Mouse (Mus musculus) layer of hippocampus, postnatal 25 days (tissue): ENCODE measurements around the gene Siae. TPM values are rescaled to one million over a fixed set of nuclear protein-coding genes. Genes with fewer than 3 reads are reported as not detected.
A peak's percentile ranks its signal among the peaks of the same experiment; 100 is the strongest.

ENCODE experiments used
- DNase-seq, 2 experiments: peaks; one replicate each; pipeline ENCODE4 v3.0.0; 2022; ENCODE audit warnings: mixed read lengths in 2 of 2, low spot score in 1 of 2; ENCODE audit errors: extremely low spot score in 1 of 2
- total RNA-seq, 2 experiments: library from RNA; stranded (reverse); gene quantifications; 2 replicates each; pipeline ENCODE4 v1.2.3; 2021

Siae gene
- total RNA-seq, 2 experiments from 2014 or later: 11.7 to 12.3 TPM

DNA sequence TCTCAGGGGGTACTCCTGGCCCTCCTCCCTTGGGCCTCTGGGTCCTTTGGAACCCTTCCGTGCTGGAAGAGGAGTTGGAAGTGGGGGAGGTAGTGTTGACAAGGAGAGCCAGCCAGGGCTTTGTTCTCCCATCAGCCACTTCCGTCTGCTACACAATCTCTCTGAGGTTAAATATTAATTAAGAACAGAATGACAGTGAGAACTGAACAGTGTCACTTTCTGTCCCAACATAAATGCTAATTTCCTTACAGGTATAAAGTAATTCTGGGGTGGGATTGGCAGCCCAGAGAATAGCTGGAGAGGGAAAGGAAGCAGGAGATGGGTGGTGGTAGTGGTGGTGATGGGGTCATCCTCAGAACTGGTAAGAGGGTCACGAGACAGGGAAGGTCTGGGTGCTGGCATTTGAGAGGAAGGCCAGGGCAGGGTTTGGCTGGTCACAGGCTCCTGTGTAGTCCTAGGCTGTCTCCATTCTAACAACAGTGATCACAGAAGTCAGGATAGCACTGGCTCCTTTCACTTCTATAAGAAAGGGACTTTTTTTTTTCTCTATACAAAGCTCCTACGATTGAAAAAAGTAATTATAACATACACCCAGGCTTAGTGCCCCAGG is 13.2 kb downstream of the Siae start:
- no peak for DNase-seq

DNA sequence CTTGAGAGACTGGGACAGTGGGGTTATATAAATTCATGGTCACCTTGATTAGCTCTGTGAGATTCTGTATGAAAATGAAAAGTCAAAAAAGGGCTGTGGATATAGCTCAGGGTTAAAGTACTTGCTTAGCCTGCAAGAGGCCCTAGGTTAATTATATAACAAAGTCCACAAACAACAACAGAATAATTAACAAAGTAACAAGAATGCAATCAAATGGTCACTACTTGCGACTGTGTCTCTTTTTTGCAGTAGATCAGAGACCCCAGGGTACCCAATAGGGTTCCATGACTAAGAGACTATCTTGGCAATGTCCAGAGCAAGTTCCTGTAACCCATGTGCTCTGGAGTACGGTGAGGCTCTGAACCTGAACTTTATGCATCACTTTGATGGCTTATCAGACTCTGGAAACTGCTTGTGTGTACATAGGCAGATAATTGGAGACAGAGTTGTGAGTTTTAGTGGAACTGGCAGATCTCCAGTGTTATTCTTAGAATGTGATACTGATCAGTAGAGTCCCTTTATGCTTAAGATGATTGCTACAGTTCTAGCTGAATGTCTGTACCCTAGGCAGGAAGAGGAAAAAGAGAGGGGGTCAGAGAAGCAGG is 13.8 kb downstream of the Siae start:
- no peak for DNase-seq

DNA sequence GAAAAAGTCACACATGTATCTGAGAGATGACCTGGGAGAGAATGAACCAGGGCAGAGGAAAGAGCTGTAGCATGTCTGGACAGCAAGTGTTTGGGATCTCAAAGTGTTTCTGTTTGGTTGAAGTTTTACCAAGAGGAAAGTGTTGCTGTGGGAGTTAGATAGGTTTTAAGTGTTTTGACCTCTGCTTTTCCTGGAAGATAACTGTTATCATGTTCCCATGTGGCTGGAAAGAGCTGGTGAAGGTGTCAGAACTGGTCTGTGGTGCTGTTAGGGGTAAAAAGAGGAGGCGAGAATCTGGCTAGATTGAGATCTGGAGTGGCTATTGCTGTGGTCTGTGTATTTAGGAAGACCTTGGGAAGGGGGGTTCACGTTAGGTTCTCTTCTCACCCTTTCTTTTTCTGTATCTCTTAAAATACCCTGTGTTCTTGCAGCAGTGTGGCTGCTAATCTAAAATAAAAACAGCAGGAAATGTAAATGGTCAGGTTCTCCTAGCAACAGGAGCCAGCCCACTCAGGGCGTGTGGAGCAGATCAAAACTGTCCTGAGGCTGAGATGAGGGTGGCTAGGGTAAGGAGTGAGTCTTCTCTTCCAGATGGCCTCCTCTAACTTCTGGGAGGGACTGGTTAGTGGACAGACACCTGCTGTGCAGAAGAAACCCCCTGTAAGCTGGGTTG is 16.8 kb downstream of the Siae start:
- no peak for DNase-seq

DNA sequence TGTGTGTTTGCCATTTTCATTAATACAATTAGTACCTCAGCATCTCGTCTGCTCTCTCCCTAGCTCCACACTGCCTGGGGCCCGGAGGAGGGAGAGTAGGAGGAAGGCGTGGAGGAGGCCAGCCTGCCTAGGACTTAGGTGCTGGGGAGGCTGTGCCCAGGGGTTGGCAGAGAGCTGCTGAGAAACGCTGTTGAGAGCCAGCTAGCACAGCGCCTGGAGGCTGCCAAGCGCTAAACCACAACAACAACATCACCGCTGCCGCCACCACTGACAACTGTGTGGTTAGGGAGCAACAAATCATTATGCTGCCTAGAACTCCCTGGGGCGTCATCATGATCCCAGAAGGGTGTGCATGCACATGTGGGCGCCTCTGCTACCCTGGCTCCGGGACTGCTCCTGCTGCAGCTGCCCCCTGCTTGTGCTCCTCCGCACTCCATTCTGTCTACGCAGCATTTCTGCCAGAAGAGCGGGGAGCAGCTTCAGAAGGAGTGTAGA is 21.0 kb downstream of the Siae start:
- peak; percentile 28 to 46 for DNase-seq

DNA sequence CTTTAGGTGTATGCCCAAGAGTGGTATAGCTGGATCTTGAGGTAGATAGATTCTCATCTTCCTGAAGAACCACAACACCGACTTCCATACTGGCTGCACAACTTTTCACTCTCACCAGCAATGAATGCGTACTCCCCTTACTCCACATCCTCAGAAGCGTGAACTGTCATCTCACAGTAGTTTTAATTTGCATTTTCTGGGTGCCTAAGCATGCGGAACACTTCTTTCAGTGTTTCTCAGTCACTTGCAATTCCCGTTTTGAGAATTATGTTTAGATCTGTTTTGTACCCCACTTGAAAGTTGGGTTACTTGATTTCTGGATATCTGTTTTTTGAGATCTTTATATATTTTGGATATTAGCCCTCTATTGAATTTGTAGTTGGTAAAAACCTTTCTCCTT is 28.1 kb downstream of the Siae start:
- DNase-seq: no peak

DNA sequence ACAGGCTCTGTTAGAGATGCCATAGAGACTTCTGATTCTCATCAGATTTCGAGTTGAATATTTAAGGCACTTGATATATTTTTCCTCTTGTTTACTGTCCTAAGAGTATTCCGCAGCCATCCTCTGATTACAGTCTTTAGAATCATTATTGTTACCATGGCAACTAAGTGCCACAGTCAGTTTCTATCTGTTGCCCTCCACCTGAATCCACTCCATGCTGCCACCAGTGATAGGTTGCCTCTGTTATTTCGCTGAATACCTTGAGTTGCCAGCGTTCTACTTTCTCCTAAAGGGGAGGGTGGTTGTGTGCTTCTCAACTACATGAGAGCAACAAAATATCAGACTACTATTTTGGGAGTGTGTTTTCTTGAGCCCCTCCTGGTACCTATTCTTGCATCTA is 31.2 kb downstream of the Siae start:
- DNase-seq: no peak

DNA sequence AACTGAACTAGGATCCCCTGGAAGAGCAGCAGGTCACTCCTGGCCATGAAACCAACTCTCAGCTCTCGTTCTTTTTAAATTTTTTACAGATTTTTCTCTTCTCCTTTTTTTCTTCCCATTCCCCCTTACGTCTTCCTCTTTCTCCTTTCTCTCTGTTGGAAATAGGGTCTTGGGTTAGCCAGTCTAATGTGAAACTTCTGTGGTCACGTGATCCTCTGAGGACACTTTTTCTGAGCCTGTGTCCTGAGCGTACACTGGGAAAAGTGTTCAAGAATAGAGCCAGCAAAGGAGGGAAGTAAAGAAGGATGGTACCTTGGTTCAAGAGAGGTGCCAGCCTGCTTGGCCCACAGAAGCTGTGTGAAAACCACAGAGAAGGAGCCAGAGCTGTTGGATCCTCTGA is 34.9 kb downstream of the Siae start:
- DNase-seq: no peak

DNA sequence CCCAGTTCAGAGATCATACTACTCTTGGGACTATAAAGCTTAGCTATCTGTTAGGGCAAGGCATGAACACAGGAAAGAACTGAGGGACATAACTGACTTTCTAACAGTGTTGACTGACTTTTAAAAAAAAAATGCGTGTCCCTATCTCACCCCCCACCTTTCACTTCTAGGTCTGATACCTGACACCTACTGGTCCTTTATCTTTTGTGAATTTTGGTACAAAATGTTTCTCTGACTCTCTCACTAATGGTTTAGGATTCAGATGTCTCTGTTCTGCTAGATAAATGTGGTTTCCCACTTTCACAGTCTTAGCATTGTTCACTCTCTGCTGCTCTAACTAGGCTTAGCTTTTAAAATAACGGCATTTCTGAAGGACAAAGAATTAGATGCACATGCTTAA is 36.5 kb downstream of the Siae start:
- DNase-seq: no peak

DNA sequence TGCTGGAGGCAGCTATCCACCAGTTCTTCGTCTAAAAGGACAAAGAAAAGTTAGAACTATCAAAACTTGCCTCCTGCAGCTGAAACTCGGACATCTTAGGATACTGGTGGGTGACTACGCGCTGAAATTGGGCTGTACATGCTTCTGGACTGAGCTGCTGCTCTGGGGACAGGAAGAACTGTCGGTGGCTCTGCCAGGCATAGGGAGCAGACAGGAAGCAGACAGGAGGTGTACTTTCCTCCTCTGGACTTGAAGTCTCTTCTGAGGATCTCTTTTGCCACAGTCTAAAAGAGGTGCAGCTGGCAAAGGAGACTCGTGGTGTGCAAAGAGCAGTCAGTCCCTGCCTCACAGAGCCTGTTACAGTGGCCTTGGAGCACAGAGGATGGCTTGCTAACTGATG is 37.1 kb downstream of the Siae start:
- no peak for DNase-seq

DNA sequence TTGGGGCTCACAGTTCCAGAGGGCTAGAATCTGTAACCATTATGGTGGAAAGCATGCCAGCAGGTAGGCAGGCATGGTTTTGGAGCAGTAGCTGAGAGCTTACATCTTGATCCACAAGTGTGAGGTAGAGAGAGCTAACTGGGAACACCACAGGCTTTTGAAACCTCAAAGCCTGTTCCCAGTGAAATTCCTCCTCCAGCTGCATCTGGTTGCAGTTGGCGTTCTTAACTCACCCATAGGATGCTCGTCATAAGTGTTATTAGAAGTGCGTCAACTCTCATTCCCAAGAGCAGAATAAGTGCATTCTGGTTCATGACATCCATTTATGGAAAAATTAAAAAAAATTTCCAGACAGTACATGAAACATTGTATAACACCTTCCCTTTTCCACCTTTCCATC is 38.2 kb downstream of the Siae start:
- no peak for DNase-seq

DNA sequence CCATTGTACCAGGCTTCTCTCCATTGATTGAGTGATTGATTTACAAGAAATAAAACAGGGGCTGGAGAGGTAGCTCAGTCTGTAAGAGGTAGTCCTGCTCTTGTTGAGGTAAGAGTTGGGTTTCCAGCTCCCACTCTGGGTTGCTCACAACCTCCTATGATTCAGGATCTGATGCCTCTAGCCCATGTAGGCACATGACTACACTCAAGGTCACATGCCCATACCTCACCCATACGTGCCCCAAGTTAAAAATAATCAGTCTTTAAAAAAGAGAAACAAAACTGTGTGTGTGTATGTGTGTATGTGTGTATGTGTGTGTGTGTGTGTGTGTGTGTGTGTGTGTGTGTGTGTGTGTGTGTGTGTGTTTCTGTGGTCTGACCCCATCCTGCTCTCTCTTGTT is 40.1 kb downstream of the Siae start:
- no peak for DNase-seq

DNA sequence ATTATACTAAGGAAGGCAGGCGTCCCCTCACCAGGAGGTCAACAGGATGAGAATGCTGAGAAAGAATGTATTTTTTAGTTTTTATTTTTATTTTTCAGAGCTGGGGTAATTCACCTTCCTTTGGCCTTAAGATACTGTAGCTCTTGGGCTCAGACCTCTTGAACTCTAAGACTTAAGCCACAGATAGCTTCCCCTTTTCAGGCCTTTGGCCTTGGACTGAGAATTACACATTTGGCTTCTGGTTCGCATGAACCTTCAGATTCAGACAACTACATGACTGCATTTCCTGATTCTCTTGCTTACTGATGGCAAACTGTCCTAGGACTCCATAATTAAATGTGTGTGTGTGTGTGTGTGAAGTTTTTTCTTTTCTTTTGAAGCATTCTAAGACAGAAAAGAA is 43.1 kb downstream of the Siae start:
- no peak for DNase-seq

DNA sequence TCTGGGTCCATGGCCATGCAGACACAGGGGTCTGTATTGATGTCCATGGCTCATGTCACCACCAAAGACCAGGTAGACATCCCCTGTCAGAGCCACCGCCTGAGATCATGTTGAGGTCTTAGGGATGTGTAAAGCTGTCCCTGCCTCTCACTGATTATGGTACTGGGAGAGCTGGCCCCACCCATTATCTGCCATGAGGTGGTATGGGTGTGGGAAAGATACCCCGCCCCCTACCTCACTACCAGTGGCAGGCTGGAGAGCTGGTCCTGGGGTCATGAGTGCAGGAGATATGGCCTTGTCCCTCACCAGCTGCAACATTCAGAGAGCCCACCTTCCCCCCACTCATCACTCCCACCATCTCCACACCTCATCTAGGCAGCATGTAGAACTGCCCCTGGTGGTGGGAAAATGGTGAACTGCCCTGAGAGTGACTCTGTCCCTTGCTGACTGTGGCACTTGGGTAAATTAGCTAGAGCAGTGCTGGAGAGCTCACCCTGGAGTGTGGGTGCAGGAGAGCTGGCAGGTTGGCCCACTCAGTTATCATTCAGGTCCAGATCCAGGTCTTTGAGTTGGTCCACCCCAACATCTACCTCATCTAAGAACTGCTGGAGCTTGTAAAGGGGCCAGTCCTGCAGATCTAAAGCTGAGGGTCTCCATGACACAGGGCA is 45.2 kb downstream of the Siae start:
- DNase-seq: no peak

DNA sequence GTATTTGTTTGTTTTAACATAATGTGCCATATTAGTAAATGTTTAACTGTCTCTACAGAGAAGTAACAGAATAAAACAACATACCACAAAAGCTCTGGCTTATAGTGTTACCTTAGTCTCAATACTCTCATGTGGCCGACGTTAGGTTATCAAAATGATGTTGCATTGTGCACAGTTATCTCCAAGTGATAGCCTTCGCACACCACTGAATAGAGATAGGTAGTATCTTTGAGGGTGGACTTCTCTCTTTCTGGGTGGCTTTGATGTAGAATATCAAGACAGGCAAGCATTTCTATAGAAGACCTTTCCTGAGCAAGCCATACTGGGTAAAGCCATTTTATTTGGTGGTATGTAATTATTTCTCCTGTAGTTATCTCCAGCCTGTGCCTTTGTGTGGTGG is 49.6 kb downstream of the Siae start:
- no peak for DNase-seq

DNA sequence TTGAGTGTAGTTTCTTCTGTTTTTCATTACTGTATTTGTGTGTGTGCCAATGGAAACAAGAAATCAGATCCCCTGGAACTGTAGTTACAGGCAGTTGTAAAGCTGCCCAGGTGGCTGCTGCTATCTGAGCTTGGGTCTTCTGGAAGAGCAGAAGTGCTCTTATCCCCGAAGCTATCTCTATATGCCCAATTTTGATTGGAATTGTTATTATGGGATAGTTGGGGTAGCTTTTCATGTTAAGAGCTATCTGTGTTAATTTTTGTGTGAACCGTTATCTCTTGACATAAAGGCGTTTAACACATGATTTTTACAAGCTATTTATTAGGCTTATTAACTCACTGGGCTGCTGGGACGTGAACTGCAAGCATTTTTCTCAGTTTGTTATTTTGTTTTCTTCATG is 54.1 kb downstream of the Siae start:
- DNase-seq: no peak

DNA sequence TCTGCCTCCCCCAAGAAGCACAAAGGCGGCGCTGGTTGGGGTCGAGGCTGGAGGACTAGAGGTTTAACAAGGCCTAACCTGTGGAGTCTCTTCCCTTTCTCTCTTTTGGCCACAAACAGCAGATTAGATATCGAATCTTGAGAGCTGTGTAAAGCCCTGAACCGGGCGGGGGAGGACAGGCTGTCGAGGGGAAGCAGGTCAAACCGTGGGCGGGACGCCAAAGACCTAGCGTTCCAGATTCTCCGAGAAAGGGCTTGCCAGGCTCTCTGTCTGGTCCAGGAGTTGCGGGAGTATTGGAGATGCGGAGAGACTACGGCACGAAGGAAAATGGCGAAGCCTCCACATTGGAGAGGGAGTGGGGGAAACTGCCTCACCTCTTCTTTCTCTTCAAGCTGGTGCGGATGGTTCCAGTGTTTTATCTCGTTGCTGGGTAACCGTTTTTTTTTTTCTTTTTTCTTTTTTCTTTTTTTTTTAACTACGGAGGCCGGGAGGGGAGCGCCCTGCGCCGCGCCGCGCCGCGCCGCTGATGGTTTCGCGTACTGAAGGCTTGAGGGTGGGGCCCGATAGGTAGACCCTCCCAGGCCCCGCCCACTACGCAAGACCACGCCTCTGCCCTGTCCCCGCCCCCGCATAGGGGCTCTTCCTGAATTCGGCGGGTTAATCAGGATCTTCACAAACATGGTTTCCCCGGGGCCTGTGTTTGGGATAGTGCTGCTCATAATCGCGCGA is 57.8 kb downstream of the Siae start, which contains the start of gene Spa17:
Gene Spa17 (minus strand): TSS at position 541 of the 729 bp plus-strand sequence.
- DNase-seq: peak; percentile 67 to 74

DNA sequence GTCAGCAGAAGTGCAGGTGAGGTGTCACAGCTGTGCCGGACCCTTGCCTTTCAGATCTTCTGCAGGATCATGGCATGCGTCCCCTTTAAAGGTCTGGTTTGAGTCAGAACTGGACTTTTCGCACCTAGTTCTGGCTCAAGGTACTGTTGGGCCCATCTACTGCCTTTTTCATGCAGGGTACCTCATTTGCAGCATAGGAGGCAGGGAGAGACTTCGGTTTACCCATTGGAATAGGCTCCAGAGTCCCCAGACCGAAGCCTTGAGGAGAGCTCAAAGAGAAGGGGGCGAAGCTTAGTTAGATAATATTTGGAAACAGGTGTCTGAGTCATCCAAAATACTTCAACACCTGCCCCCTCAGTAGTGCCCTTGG is 58.4 kb downstream of the Siae start:
- DNase-seq: no peak

DNA sequence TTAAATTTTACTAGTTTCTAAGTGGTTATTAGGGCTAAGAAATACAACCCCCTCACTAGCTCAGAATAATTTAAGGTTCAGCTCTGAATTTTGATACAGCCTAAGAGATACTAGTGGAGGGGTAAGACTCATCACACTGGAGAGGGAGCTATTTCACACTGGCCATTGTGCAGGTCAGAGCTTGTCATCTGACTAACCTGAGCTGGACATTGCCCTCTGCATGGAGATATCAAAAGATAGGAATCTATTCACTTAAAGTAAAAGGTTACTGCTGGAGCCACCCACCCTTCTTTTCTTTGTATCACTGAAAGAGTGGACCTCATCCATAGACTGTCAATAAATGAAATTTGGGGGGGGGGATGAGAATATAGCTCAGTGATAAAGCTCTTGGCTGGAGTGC is 58.8 kb downstream of the Siae start:
- DNase-seq: no peak

DNA sequence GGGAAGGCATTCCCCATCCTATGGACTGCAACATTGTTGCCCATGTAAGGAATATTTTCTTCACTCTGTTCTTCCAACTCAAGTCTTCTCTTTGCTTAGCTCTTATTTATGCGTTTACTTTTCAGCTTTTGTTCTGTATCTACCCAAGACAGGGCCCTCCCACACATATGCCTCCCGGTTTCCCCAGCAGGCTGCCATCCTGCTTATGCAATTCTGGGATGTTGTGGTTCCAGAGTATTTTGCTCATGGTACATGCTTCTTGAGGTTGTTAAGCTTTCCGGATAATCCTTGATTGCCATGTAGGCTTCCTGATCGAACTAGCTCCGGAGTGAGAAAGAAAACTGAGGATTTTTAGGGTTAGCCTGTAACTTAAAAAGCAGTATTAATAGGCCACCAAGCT is 59.7 kb downstream of the Siae start:
- no peak for DNase-seq

DNA sequence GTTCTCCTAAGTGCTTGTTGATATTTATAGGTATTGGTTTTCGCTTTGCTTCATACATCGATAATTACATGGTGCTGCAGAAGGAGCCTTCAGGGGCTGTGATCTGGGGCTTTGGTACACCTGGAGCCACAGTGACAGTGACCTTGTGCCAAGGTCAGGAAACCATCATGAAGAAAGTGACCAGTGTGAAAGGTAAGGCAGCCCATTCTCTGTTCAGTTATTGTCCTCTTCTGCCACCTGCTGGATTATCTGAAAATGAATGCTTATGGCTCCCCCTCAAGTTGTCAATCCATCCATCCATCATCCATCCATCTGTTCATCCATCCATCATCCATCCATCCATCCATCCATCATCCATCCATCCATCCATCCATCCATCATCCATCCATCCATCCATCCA is 61.3 kb downstream of the Siae start:
- no peak for DNase-seq

DNA sequence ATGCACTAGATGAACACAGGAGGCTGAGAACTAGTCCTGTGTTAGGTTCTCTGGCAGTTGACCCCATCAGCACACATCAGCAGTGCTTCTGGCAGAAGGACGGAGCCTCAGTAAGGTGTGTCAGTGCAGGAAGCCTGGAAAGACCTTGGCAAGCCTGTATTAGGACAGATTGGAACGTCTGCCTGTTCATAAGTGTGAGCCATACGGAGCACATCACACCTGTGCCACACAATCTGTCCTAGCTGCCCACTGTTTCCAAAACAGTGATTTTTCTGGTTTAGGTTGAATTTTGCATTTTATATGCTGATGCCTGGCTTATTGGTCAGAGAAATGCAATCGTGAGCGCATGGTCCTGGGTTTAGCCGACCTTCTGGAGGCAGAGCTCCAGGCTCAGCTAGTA is 65.8 kb downstream of the Siae start:
- DNase-seq: peak in 1 of 2 experiments; percentile 34
